Mouse (Mus musculus) kidney, postnatal 0 days (tissue): ENCODE data around the gene Ptn. TPM values are rescaled to one million over a fixed set of nuclear protein-coding genes. Genes with fewer than 3 reads are reported as not detected.

Experiments used
- ATAC-seq: fragments of 200-750 bp; cut with Nextera tagmentation; replicated peaks from 2 replicates; pipeline ENCODE4 v1.8.0; 2017; ENCODE audit warnings: low read depth, moderate number of reproducible peaks, moderate TSS enrichment, moderate library complexity; ENCODE audit not compliant: low FRiP score
- DNase-seq: peaks from one replicate; pipeline ENCODE4 v3.0.0-alpha.2; 2016; ENCODE audit warnings: low spot score
- H3K27ac ChIP-seq: fragments of 300-500 bp; sonication (generic); 2 replicates; pipeline ENCODE4 v1.5.1; 2014; ENCODE audit warnings: mild to moderate bottlenecking
- H3K27me3 ChIP-seq: fragments of 300-500 bp; sonication (generic); 2 replicates; pipeline ENCODE4 v1.6.1; 2014; ENCODE audit warnings: low read length, mixed read lengths; ENCODE audit not compliant: insufficient read depth
- H3K36me3 ChIP-seq: fragments of 300-500 bp; sonication (generic); 2 replicates; pipeline ENCODE4 v1.6.1; 2014; ENCODE audit warnings: low read length, mixed read lengths; ENCODE audit not compliant: insufficient read depth
- H3K4me1 ChIP-seq: fragments of 300-500 bp; sonication (generic); replicated peaks from 2 replicates; pipeline ENCODE4 v1.6.1; 2014; ENCODE audit warnings: antibody characterized with exemption, low read length, mixed read lengths; ENCODE audit not compliant: insufficient read depth
- H3K4me2 ChIP-seq: fragments of 300-500 bp; sonication (generic); 2 replicates; pipeline ENCODE4 v1.6.1; 2014; ENCODE audit warnings: mild to moderate bottlenecking, low read length, moderate library complexity, mixed read lengths
- H3K4me3 ChIP-seq: fragments of 300-500 bp; sonication (generic); replicated peaks from 2 replicates; pipeline ENCODE4 v1.5.1; 2014; ENCODE audit warnings: low read depth, low read length
- H3K9ac ChIP-seq: fragments of 300-500 bp; sonication (generic); 2 replicates; pipeline ENCODE4 v1.6.1; 2014; ENCODE audit warnings: low read depth, low read length
- H3K9me3 ChIP-seq: fragments of 300-500 bp; sonication (generic); replicated peaks from 2 replicates; pipeline ENCODE4 v1.6.1; 2016; ENCODE audit warnings: low read length, inconsistent platforms, mixed read lengths
- CTCF ChIP-seq: IDR thresholded peaks from 2 replicates; pipeline ENCODE4 v1.5.1; 2016; ENCODE audit warnings: antibody characterized with exemption, low read depth, mild to moderate bottlenecking, moderate library complexity
- WGBS: fragments of 180-500 bp; shearing (Covaris S2); extraction: QIAGEN DNeasy Blood & Tissue Kit; methylation state at CpG from one replicate; pipeline ENCODE4 v1.1.7; 2014; 5-methylcytosine and 5-hydroxymethylcytosine counted together
- polyA plus RNA-seq: library from polyadenylated mRNA; unstranded; fragments of >200 nt; fragmentation: Nextera tagmentation; extraction: Ambion mirVana; gene quantifications from 2 replicates; pipeline ENCODE4 v1.2.1, GENCODE M21; 2015

Gene Ptn
- polyA plus RNA-seq, 1 experiment from 2014 or later, result 449 TPM

- Histone ChIP-seq H3K27me3 (no peaks in the 10 kb centered on the region), H3K4me3 (no peak overlapping the region), H3K27ac (no peak overlapping the region), H3K4me1 (0 out of 2 replicates have a peak, but pooled peaks cover 8% of the 10 kb centered on the region), H3K4me2 (no peak overlapping the region), H3K9me3 (no peaks in the 10 kb centered on the region), H3K36me3 (no peaks in the 10 kb centered on the region), H3K9ac (no peak overlapping the region)
- ATAC-seq (no peak), DNase-seq (no peak)
- TF ChIP-seq CTCF, result no peak
- WGBS, result 60% methylated on average over 10 of the region's 10 CpGs
Measured at GRCm38 (mm10) chr6:36775647-36776360, 34.2 kb downstream of the Ptn start.

GRCm38 (mm10) chr6:36772541-36772940 is 37.5 kb downstream of the Ptn start:
- H3K36me3 ChIP-seq, result no peaks in the 10 kb centered on the region
- WGBS, result 65% methylated on average over 2 of the region's 2 CpGs
- DNase-seq (no peak), ATAC-seq (no peak)
- no peaks in the 10 kb centered on the region for H3K27me3 ChIP-seq
- no peak overlapping the region for H3K9ac ChIP-seq
- H3K4me2 ChIP-seq, result no peak overlapping the region
- no peak for TF ChIP-seq CTCF
- no peak overlapping the region for H3K27ac ChIP-seq
- H3K4me3 ChIP-seq, result no peak overlapping the region
- H3K9me3 ChIP-seq, result no peaks in the 10 kb centered on the region
- no peaks in the 10 kb centered on the region for H3K4me1 ChIP-seq

DNA sequence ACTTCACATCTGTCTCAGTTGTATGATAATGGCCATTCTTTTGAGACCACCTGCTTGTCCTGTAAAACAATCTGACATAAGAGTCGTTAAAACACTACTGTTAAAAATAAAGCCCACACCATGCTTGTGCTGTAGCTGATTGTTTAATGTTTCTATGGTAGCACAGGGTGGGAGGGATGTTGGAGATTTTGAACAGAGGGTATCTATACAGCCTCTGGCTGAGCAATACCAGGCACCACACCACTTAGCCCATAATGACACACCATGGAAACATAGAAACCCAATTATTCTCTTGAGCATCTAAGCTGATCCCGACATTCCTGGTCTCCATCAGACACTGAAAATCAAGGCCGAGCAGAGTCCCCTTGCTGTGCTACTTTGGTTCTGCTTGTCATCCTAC is 41.0 kb downstream of the Ptn start:
- 88% methylated on average over 3 of the region's 3 CpGs for WGBS
- Histone ChIP-seq H3K4me3 (no peak overlapping the region), H3K27me3 (no peaks in the 10 kb centered on the region), H3K4me1 (no peaks in the 10 kb centered on the region), H3K9me3 (no peaks in the 10 kb centered on the region), H3K9ac (no peak overlapping the region), H3K27ac (no peak overlapping the region), H3K4me2 (no peak overlapping the region), H3K36me3 (no peaks in the 10 kb centered on the region)
- ATAC-seq (no peak), DNase-seq (no peak)
- no peak for TF ChIP-seq CTCF

DNA sequence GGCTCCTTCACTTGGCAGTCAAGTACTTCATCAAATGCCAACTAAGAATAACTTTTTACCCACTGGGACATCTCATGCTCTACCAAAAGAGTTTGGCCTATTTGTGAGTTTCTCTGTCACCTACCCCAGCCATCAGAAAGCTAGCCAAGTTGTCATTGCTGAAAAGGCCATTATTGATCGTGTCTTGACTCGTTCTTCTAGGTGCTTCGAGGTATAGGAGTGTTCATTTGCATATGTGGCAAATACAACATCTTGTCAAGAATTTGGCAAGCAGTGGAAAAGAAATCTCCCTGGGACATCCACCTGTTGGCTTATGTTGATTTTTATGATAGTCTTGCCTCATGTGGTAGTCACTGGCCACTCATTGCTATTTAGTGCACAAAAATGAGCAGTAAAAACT is 43.1 kb downstream of the Ptn start:
- Histone ChIP-seq H3K9ac (no peak overlapping the region), H3K4me1 (no peaks in the 10 kb centered on the region), H3K9me3 (no peaks in the 10 kb centered on the region), H3K27ac (no peak overlapping the region), H3K36me3 (no peaks in the 10 kb centered on the region), H3K4me2 (no peak overlapping the region), H3K4me3 (no peak overlapping the region), H3K27me3 (no peaks in the 10 kb centered on the region)
- no peak for DNase-seq
- ATAC-seq, result no peak
- WGBS, result 97% methylated on average over 3 of the region's 3 CpGs
- no peak for TF ChIP-seq CTCF

- H3K27me3 ChIP-seq, result no peaks in the 10 kb centered on the region
- ATAC-seq (no peak), DNase-seq (no peak)
- H3K9me3 ChIP-seq, result no peaks in the 10 kb centered on the region
- H3K36me3 ChIP-seq, result no peaks in the 10 kb centered on the region; the same call in 1 of the 2 replicates
- H3K4me1 ChIP-seq, result no peaks in the 10 kb centered on the region
- no peak overlapping the region for H3K9ac ChIP-seq
- no peak overlapping the region for H3K27ac ChIP-seq
- H3K4me2 ChIP-seq, result no peak overlapping the region
- WGBS, result 85% methylated on average over 10 of the region's 10 CpGs
- TF ChIP-seq CTCF, result no peak
- H3K4me3 ChIP-seq, result no peak overlapping the region
Measured at GRCm38 (mm10) chr6:36755001-36755885, 54.8 kb downstream of the Ptn start.

GRCm38 (mm10) chr6:36752887-36753286 is 57.1 kb downstream of the Ptn start:
- Histone ChIP-seq H3K27me3 (no peaks in the 10 kb centered on the region), H3K9me3 (no peaks in the 10 kb centered on the region), H3K4me1 (no peaks in the 10 kb centered on the region), H3K36me3 (peaks cover 3% of the 10 kb centered on the region; the same call in 1 of the 2 replicates), H3K4me2 (no peak overlapping the region), H3K27ac (no peak overlapping the region), H3K9ac (no peak overlapping the region), H3K4me3 (no peak overlapping the region)
- TF ChIP-seq CTCF, result no peak
- no peak for ATAC-seq
- no peak for DNase-seq
- 50% methylated on average over 6 of the region's 6 CpGs for WGBS
